Mouse (Mus musculus) cerebellum, postnatal 10 days (tissue): Measurements from ENCODE around the gene Dpyd.

ENCODE experiments used
- DNase-seq, 2 experiments: peaks; one replicate each; pipeline ENCODE4 v3.0.0; 2021; ENCODE audit warnings: mixed read lengths in 2 of 2

The Dpyd gene

GRCm38 (mm10) chr3:119362392-119362791 lies 800.5 kb downstream of the Dpyd start:
- DNase-seq = no peak

- peak; percentile 70 to 79 for DNase-seq
Measured at GRCm38 (mm10) chr3:119368931-119369330, 807.0 kb downstream of the Dpyd start.

GRCm38 (mm10) chr3:119381119-119381518 lies 819.2 kb downstream of the Dpyd start:
- DNase-seq = no peak

- peak; percentile 19 to 21 for DNase-seq
Measured at GRCm38 (mm10) chr3:119382395-119382794, 820.5 kb downstream of the Dpyd start.

- peak; percentile 60 to 63 for DNase-seq
Measured at GRCm38 (mm10) chr3:119387332-119388105, 825.6 kb downstream of the Dpyd start.

GRCm38 (mm10) chr3:119397205-119397604 lies 835.3 kb downstream of the Dpyd start:
- DNase-seq = no peak

GRCm38 (mm10) chr3:119402836-119403728 lies 841.2 kb downstream of the Dpyd start:
- DNase-seq = no peak

GRCm38 (mm10) chr3:119419087-119419709 lies 857.3 kb downstream of the Dpyd start:
- peak; percentile 36 to 44 for DNase-seq

- DNase-seq = peak; percentile 34 to 59
Measured at GRCm38 (mm10) chr3:119419745-119420144, 857.8 kb downstream of the Dpyd start.

GRCm38 (mm10) chr3:119431339-119431738 lies 869.4 kb downstream of the Dpyd start:
- DNase-seq = no peak

GRCm38 (mm10) chr3:119431757-119432156 lies 869.8 kb downstream of the Dpyd start:
- no peak for DNase-seq

- DNase-seq = peak in 1 of 2 experiments; percentile 17
Measured at GRCm38 (mm10) chr3:119447559-119447958, 885.6 kb downstream of the Dpyd start.

GRCm38 (mm10) chr3:119464073-119464472 lies 902.1 kb downstream of the Dpyd start:
- no peak for DNase-seq

- DNase-seq = no peak
Measured at GRCm38 (mm10) chr3:119464479-119464878, 902.5 kb downstream of the Dpyd start.

GRCm38 (mm10) chr3:119467723-119468122 lies 905.8 kb downstream of the Dpyd start:
- peak; percentile 65 to 69 for DNase-seq
